Mouse (Mus musculus) MEL (cell line): ENCODE results near the gene Lonp1. TPM values are rescaled to one million over a fixed set of nuclear protein-coding genes. Genes with fewer than 3 reads are reported as not detected.

Experiments
- DNase-seq: peaks from one replicate; pipeline ENCODE4 v3.0.0; 2011; ENCODE audit warnings: low read depth, low spot score
- H3K27ac ChIP-seq: 2 replicates; pipeline ENCODE4 v1.5.1; 2012; ENCODE audit warnings: low read depth, mild to moderate bottlenecking, control low read depth, low read length, moderate library complexity; ENCODE audit not compliant: control insufficient read depth
- H3K27me3 ChIP-seq, 2 experiments: fragments of 150-350 bp in 1 of 2; sonication (generic) in 1 of 2; 2 replicates each; pipeline ENCODE4 v1.6.1; 2012; ENCODE audit warnings: low read length in 2 of 2, mild to moderate bottlenecking in 2 of 2, improper control_type of control experiment in 1 of 2, moderate library complexity in 1 of 2; ENCODE audit not compliant: insufficient read depth in 2 of 2, control insufficient read depth in 1 of 2
- H3K36me3 ChIP-seq, 2 experiments: 2 replicates each; pipeline ENCODE4 v1.6.1; 2012 to 2014; ENCODE audit warnings: low read length in 2 of 2, improper control_type of control experiment in 1 of 2, inconsistent platforms in 1 of 2, mild to moderate bottlenecking in 1 of 2; ENCODE audit not compliant: insufficient read depth in 2 of 2, control insufficient read depth in 1 of 2
- H3K4me1 ChIP-seq, 2 experiments: fragments of 150-350 bp in 1 of 2; sonication (generic) in 1 of 2; 2 replicates each; pipeline ENCODE4 v1.6.1; 2012; ENCODE audit warnings: low read length in 2 of 2, improper control_type of control experiment in 1 of 2, mild to moderate bottlenecking in 1 of 2; ENCODE audit not compliant: insufficient read depth in 2 of 2, control insufficient read depth in 1 of 2
- H3K4me3 ChIP-seq, 2 experiments: fragments of 150-350 bp in 1 of 2; sonication (generic) in 1 of 2; 2 replicates each; pipeline ENCODE4 v1.5.1; 2012; ENCODE audit warnings: low read depth in 2 of 2, low read length in 2 of 2, mild to moderate bottlenecking in 2 of 2, moderate library complexity in 2 of 2, control low read depth in 1 of 2, improper control_type of control experiment in 1 of 2; ENCODE audit not compliant: control insufficient read depth in 1 of 2, insufficient read depth in 1 of 2
- H3K79me2 ChIP-seq: 2 replicates; pipeline ENCODE4 v1.6.1; 2012; ENCODE audit warnings: mild to moderate bottlenecking, low read length, moderate library complexity; ENCODE audit not compliant: control insufficient read depth, poor library complexity, insufficient read depth
- H3K9ac ChIP-seq: 2 replicates; pipeline ENCODE4 v1.6.1; 2012; ENCODE audit warnings: low read depth, mild to moderate bottlenecking, control low read depth, low read length, moderate library complexity; ENCODE audit not compliant: control insufficient read depth, poor library complexity, severe bottlenecking
- H3K9me3 ChIP-seq: fragments of 150-350 bp; sonication (generic); replicated peaks from 2 replicates; pipeline ENCODE4 v1.6.1; 2012; ENCODE audit warnings: mild to moderate bottlenecking, low read length, improper control_type of control experiment, moderate library complexity; ENCODE audit not compliant: insufficient read depth
- BHLHE40 ChIP-seq: IDR thresholded peaks from 2 replicates; pipeline ENCODE4 v1.6.1; 2012; ENCODE audit warnings: low read depth, mild to moderate bottlenecking, inconsistent platforms, low read length, improper control_type of control experiment, borderline replicate concordance
- CHD2 ChIP-seq: IDR thresholded peaks from 2 replicates; pipeline ENCODE4 v1.6.1; 2011; ENCODE audit warnings: low read length, improper control_type of control experiment
- CTCF ChIP-seq, 3 experiments: IDR thresholded peaks in 2 of 3; conservative IDR thresholded peaks in 1 of 3; 2 replicates each; pipeline ENCODE4 v1.5.1; 2011 to 2012; ENCODE audit warnings: low read length in 3 of 3, low read depth in 2 of 3, mild to moderate bottlenecking in 2 of 3, improper control_type of control experiment in 1 of 3, inconsistent platforms in 1 of 3, mixed read lengths in 1 of 3, moderate library complexity in 1 of 3; ENCODE audit not compliant: control insufficient read depth in 1 of 3, insufficient read depth in 1 of 3, poor library complexity in 1 of 3, severe bottlenecking in 1 of 3
- E2F4 ChIP-seq: IDR thresholded peaks from 2 replicates; pipeline ENCODE4 v1.6.1; 2011; ENCODE audit warnings: low read depth, low read length, improper control_type of control experiment, borderline replicate concordance
- ELF1 ChIP-seq: IDR thresholded peaks from 2 replicates; pipeline ENCODE4 v1.6.1; 2014; ENCODE audit warnings: low read depth, mild to moderate bottlenecking, inconsistent platforms, low read length, improper control_type of control experiment, moderate library complexity
- ETS1 ChIP-seq: IDR thresholded peaks from 2 replicates; pipeline ENCODE4 v1.6.1; 2012; ENCODE audit warnings: low read depth, mild to moderate bottlenecking, inconsistent platforms, low read length, improper control_type of control experiment, moderate library complexity
- GABPA ChIP-seq: IDR thresholded peaks from 2 replicates; pipeline ENCODE4 v1.6.1; 2012; ENCODE audit warnings: low read depth, mild to moderate bottlenecking, inconsistent platforms, low read length, improper control_type of control experiment, moderate library complexity
- GATA1 ChIP-seq: IDR thresholded peaks from 2 replicates; pipeline ENCODE4 v1.6.1; 2011; ENCODE audit warnings: low read depth, low read length, improper control_type of control experiment
- HCFC1 ChIP-seq: IDR thresholded peaks from 2 replicates; pipeline ENCODE4 v1.6.1; 2012; ENCODE audit warnings: low read depth, mild to moderate bottlenecking, inconsistent platforms, low read length, improper control_type of control experiment, moderate library complexity
- KAT2A ChIP-seq: conservative IDR thresholded peaks from 2 replicates; pipeline ENCODE4 v1.6.1; 2012; ENCODE audit warnings: low read depth, low read length, improper control_type of control experiment, inconsistent platforms
- MAFK ChIP-seq: IDR thresholded peaks from 2 replicates; pipeline ENCODE4 v1.6.1; 2011; ENCODE audit warnings: low read depth, mild to moderate bottlenecking, low read length, improper control_type of control experiment, borderline replicate concordance
- MAZ ChIP-seq: IDR thresholded peaks from 2 replicates; pipeline ENCODE4 v1.6.1; 2012; ENCODE audit warnings: low read depth, mild to moderate bottlenecking, inconsistent platforms, low read length, improper control_type of control experiment
- MXI1 ChIP-seq: IDR thresholded peaks from 2 replicates; pipeline ENCODE4 v1.6.1; 2011; ENCODE audit warnings: mild to moderate bottlenecking, low read depth, low read length, improper control_type of control experiment
- MYB ChIP-seq: IDR thresholded peaks from 2 replicates; pipeline ENCODE4 v1.6.1; 2011; ENCODE audit warnings: mild to moderate bottlenecking, low read depth, low read length, improper control_type of control experiment
- MYC ChIP-seq: IDR thresholded peaks from 2 replicates; pipeline ENCODE4 v1.6.1; 2011; ENCODE audit warnings: low read depth, mild to moderate bottlenecking, low read length, improper control_type of control experiment, moderate library complexity
- NRF1 ChIP-seq: IDR thresholded peaks from 2 replicates; pipeline ENCODE4 v1.6.1; 2014; ENCODE audit warnings: low read depth, mild to moderate bottlenecking, inconsistent platforms, low read length, improper control_type of control experiment, moderate library complexity; ENCODE audit not compliant: poor library complexity, insufficient read depth, severe bottlenecking
- POLR2A ChIP-seq, 2 experiments: IDR thresholded peaks; 2 replicates each; pipeline ENCODE4 v1.6.1; 2011 to 2012; ENCODE audit warnings: low read length in 2 of 2, mild to moderate bottlenecking in 2 of 2, control low read depth in 1 of 2, improper control_type of control experiment in 1 of 2, low read depth in 1 of 2, moderate library complexity in 1 of 2; ENCODE audit not compliant: control insufficient read depth in 1 of 2, insufficient read depth in 1 of 2, poor library complexity in 1 of 2
- POLR2AphosphoS2 ChIP-seq: IDR thresholded peaks from 2 replicates; pipeline ENCODE4 v1.6.1; 2011; ENCODE audit warnings: low read length, improper control_type of control experiment
- POLR2AphosphoS5 ChIP-seq: IDR thresholded peaks from 2 replicates; pipeline ENCODE4 v1.6.1; 2012; ENCODE audit warnings: low read depth, borderline replicate concordance, mild to moderate bottlenecking, inconsistent platforms, low read length, moderate library complexity, mixed read lengths
- RAD21 ChIP-seq: IDR thresholded peaks from 2 replicates; pipeline ENCODE4 v1.6.1; 2011; ENCODE audit warnings: mild to moderate bottlenecking, low read depth, low read length, improper control_type of control experiment
- RCOR1 ChIP-seq: IDR thresholded peaks from 2 replicates; pipeline ENCODE4 v1.6.1; 2012; ENCODE audit warnings: low read depth, mild to moderate bottlenecking, inconsistent platforms, low read length, improper control_type of control experiment
- TAL1 ChIP-seq: IDR thresholded peaks from 2 replicates; pipeline ENCODE4 v1.6.1; 2012; ENCODE audit warnings: mild to moderate bottlenecking, inconsistent platforms, low read length, moderate library complexity, mixed read lengths
- TCF12 ChIP-seq: IDR thresholded peaks from 2 replicates; pipeline ENCODE4 v1.6.1; 2014; ENCODE audit warnings: low read depth, mild to moderate bottlenecking, inconsistent platforms, low read length, improper control_type of control experiment, moderate library complexity
- USF2 ChIP-seq, 2 experiments: IDR thresholded peaks; 2 replicates each; pipeline ENCODE4 v1.6.1; 2011 to 2012; ENCODE audit warnings: improper control_type of control experiment in 2 of 2, low read length in 2 of 2, borderline replicate concordance in 1 of 2, inconsistent platforms in 1 of 2, low read depth in 1 of 2, mild to moderate bottlenecking in 1 of 2; ENCODE audit not compliant: insufficient read depth in 1 of 2
- ZKSCAN1 ChIP-seq: IDR thresholded peaks from 2 replicates; pipeline ENCODE4 v1.6.1; 2012; ENCODE audit warnings: low read depth, mild to moderate bottlenecking, inconsistent platforms, low read length, improper control_type of control experiment, moderate library complexity
- ZMIZ1 ChIP-seq: IDR thresholded peaks from 2 replicates; pipeline ENCODE4 v1.6.1; 2012; ENCODE audit warnings: low read depth, mild to moderate bottlenecking, inconsistent platforms, low read length, improper control_type of control experiment, moderate library complexity
- ZNF384 ChIP-seq: IDR thresholded peaks from 2 replicates; pipeline ENCODE4 v1.6.1; 2012; ENCODE audit warnings: low read depth, mild to moderate bottlenecking, inconsistent platforms, low read length, improper control_type of control experiment
- polyA plus RNA-seq, 2 experiments: library from polyadenylated mRNA; stranded (reverse) in 1 of 2; unstranded in 1 of 2; fragments of >175 nt in 1 of 2; fragments of >200 nt in 1 of 2; gene quantifications; 2 replicates each; pipeline versions ENCODE4 v1.2.1 to v1.2.4; 2012; ENCODE audit warnings: low replicate concordance in 2 of 2, low read depth in 1 of 2; ENCODE audit not compliant: insufficient read length in 2 of 2, insufficient read depth in 1 of 2, missing spikeins in 1 of 2
- total RNA-seq: library from RNA; depleted of rRNA; stranded (reverse); fragments of 300-350 nt; gene quantifications from 2 replicates; pipeline ENCODE4 v1.2.3, GENCODE M21; 2012

Gene Lonp1
- total and polyA plus RNA-seq, 3 experiments, result 162 to 296 (median 197) TPM

DNA sequence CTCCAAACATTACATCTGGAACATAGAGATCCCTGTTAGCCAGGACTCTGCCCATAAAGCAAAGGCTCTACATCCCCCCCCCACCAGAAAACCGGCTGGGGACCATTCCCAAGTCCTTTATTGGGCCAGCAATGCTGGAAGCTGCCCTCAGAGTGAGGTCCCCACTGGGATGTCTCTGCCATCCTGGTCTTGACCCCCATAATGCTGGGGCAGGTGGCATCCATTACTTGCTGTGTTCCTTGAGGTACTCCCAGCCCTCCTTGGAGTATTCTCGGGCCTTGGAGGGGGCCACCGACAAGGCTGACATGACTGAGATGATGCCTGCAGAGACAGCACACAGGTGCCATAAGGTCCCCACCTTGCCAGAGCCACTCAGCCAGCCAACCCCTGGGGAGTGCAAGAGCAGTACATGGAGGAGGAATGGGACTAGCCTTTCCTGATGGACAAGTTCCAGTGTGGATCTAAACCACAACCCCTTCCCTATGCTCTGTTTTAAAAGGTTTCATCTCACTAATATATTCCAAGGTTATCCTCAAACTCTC, 19.1 kb downstream of the Lonp1 start:
- Histone ChIP-seq H3K27ac (no peak overlapping the region), H3K27me3 (no peaks in the 10 kb centered on the region), H3K9ac (no peak overlapping the region), H3K36me3 (peaks cover 7 to 8% of the 10 kb centered on the region in 2 experiments), H3K9me3 (no peaks in the 10 kb centered on the region), H3K4me1 (peaks cover 0 to 13% of the 10 kb centered on the region in 2 experiments; a peak in 2 of 4 replicates), H3K79me2 (peaks cover 17% of the 10 kb centered on the region), H3K4me3 (no peak overlapping the region)
- TF ChIP-seq HCFC1 (no peak), GABPA (no peak), CTCF (IDR thresholded peaks at IDR 0.05 in 2 of 3, conservative IDR thresholded peaks at IDR 0.05 in 1 of 3; ENCODE audit: control insufficient read depth in 1 of 3, insufficient read depth in 1 of 3, low read depth in 2 of 3, low read length in 3 of 3, poor library complexity in 1 of 3, severe bottlenecking in 1 of 3) (no peak)
- no peak for DNase-seq

DNA sequence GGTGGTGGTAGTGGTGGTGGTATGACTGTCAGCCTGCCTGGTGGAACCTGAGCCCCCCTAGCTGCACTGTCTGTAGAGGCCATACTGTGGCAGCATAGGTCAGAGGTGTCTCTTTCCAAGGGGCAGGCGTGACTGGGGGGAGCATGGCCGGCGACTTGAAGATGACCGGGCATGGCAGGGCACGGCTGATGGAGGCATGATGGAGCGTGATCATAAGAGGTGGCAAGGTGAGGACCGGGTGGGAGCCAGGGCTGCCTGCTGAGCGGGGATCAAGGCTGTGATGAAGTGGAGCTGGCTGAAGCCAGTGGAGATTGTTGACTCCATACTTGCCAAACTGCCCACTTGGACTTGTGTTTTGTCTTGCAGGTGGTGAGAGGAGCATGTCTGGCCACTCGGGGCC, 21.3 kb downstream of the Lonp1 start:
- no peaks in the 10 kb centered on the region for H3K9me3 ChIP-seq

DNA sequence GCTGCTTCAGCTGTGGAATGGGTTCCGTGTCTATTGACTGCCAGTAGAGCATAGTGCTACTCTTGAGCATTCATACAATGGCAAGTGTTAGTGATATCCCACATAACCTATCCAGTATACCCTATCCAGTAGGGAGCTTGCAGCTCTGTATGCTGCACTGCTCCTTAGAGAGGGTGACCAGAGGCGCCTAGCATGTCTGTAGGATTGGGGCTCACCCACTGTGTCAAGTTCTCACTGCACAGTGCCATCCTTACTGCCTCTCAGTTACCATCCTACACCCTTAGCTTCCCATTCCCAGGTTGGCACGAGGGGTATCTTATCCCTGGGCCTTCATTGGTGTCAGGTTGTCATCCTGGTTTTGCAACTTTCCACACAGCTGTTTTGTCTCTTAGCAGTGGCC, 22.3 kb downstream of the Lonp1 start:
- Histone ChIP-seq H3K79me2 (peaks cover 17% of the 10 kb centered on the region), H3K9me3 (no peaks in the 10 kb centered on the region), H3K4me3 (no peak overlapping the region), H3K36me3 (peaks cover 4 to 19% of the 10 kb centered on the region in 2 experiments), H3K9ac (no peak overlapping the region), H3K4me1 (no peaks in the 10 kb centered on the region; a peak in 1 of 4 replicates), H3K27me3 (no peaks in the 10 kb centered on the region), H3K27ac (no peak overlapping the region)
- no peak for TF ChIP-seq ZNF384
- TF ChIP-seq MXI1, result no peak
- TF ChIP-seq E2F4, result no peak
- TF ChIP-seq POLR2A (IDR thresholded peaks at IDR 0.05; ENCODE audit: control insufficient read depth in 1 of 2, insufficient read depth in 1 of 2, low read depth in 1 of 2, low read length in 2 of 2, poor library complexity in 1 of 2), result no peak
- no peak for TF ChIP-seq MAFK
- no peak for TF ChIP-seq ZMIZ1
- no peak for TF ChIP-seq CHD2
- TF ChIP-seq GATA1, result no peak
- TF ChIP-seq MYC, result no peak
- no peak for TF ChIP-seq KAT2A
- TF ChIP-seq ELF1, result no peak
- no peak for TF ChIP-seq USF2 (IDR thresholded peaks at IDR 0.05; ENCODE audit: borderline replicate concordance in 1 of 2, insufficient read depth in 1 of 2, low read depth in 1 of 2, low read length in 2 of 2)
- DNase-seq, result no peak

More for the DNA sequence above, 21.3 kb downstream of the Lonp1 start:
- no peak for DNase-seq
- peaks cover 0 to 4% of the 10 kb centered on the region in 2 experiments; a peak in 2 of 4 replicates for H3K4me1 ChIP-seq
- H3K27ac ChIP-seq, result no peak overlapping the region
- no peak overlapping the region for H3K4me3 ChIP-seq
- H3K27me3 ChIP-seq, result no peaks in the 10 kb centered on the region
- peaks cover 4 to 18% of the 10 kb centered on the region in 2 experiments for H3K36me3 ChIP-seq
- no peak overlapping the region for H3K9ac ChIP-seq
- peaks cover 17% of the 10 kb centered on the region for H3K79me2 ChIP-seq
- TF ChIP-seq BHLHE40, result no peak
- TF ChIP-seq NRF1, result no peak
- TF ChIP-seq ZKSCAN1, result no peak
- no peak for TF ChIP-seq USF2 (IDR thresholded peaks at IDR 0.05; ENCODE audit: borderline replicate concordance in 1 of 2, insufficient read depth in 1 of 2, low read depth in 1 of 2, low read length in 2 of 2)
- TF ChIP-seq POLR2AphosphoS5, result no peak
- no peak for TF ChIP-seq TAL1
- TF ChIP-seq RAD21, result no peak
- no peak; the same call in 1 of the 2 replicates for TF ChIP-seq POLR2AphosphoS2
- no peak for TF ChIP-seq TCF12
- TF ChIP-seq E2F4, result no peak
- no peak for TF ChIP-seq MYB
- TF ChIP-seq KAT2A, result no peak
- no peak for TF ChIP-seq ZNF384
- TF ChIP-seq HCFC1, result no peak
- TF ChIP-seq ETS1, result no peak
- no peak for TF ChIP-seq GABPA
- TF ChIP-seq RCOR1, result no peak
- no peak for TF ChIP-seq MAZ
